Mouse (Mus musculus) G1E (cell line): Measurements from ENCODE around the gene Scml4.

Experiments used
- CTCF ChIP-seq: IDR thresholded peaks from 2 replicates; pipeline ENCODE4 v1.5.1; 2012; ENCODE audit warnings: low read depth, low read length, inconsistent platforms, mixed read lengths
- GATA1 ChIP-seq: IDR thresholded peaks from 2 replicates; pipeline ENCODE4 v1.6.1; 2012; ENCODE audit warnings: borderline replicate concordance, low read length, inconsistent platforms, mixed read lengths
- POLR2AphosphoS5 ChIP-seq: IDR thresholded peaks from 2 replicates; pipeline ENCODE4 v1.6.1; 2012; ENCODE audit warnings: low read depth, low read length, inconsistent platforms; ENCODE audit not compliant: insufficient replicate concordance

DNA sequence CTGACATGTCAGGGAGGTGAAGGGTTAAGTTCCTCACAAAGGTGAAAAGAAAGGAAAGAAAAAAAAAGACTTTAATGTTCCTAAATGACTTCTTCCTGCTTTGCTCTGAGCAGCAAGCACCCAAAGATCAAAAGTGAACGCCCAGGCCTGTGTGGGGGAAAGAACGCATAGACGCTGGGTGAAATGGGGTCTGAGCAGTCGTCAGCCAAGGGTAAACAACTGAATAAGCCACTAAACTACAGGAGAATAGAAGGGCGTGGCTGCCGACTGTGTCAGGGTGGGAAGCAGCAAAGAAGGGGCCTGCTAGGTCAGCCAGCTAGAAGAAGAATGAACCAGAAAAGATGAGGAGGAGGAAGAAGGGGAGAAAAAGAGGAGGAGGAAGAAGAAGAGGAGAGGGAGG lies 26.9 kb downstream of the Scml4 start:
- TF ChIP-seq CTCF (no peak), GATA1 (no peak), POLR2AphosphoS5 (no peak)
